Mouse (Mus musculus): ENCODE results near the gene Calml4. TPM values are rescaled to one million over a fixed set of nuclear protein-coding genes. Genes with fewer than 3 reads are reported as not detected.
"Not testable (repeated sequence)": the region's sequence is repeated elsewhere in the genome, so short reads cannot be mapped to it uniquely, and the experiment has no call there.

Gene Calml4
- total and polyA plus RNA-seq, 2 experiments from 2014 or later, result 1.7 to 20.5 TPM

DNA sequence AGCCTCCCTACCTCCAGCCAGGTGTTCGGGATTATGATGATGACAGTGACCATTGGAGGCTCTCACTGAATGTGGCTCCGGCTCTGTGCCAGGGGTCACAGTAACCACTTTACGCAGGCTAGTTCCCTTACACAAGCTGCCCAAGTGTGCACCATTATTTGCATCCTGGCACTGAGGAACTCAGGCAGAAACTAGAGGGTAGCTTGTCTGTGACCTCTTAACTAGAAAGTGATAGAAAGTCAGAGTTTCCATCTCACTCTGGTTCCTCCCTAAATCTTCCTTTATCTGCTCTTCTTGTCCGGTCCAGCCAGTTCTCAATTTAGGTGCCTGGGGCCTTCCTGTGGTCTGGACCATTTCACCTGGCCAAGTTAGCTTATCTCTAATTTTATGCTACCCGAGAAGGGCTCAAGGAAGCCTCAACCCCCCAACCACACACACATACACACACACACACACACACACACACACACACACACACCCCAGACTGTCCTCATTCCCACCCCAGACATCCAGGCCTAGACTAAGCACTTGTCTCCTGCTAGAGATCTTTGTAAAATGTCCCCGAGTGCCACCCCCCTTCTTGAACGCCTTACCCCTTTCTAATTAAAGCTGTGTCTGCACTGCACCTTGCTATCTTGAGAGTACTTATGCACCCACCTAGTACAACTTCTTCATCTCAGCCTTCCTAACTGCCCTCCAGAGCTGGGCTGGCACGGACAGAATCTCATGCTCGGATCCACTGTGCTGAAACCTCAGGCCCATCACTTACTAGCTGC, 41.4 kb upstream of the Calml4 start:
- no peak overlapping the region for H3K4me3 ChIP-seq (ENCODE audit: low read length)
- no peak for TF ChIP-seq CTCF (IDR thresholded peaks at IDR 0.05; ENCODE audit: low read depth)

DNA sequence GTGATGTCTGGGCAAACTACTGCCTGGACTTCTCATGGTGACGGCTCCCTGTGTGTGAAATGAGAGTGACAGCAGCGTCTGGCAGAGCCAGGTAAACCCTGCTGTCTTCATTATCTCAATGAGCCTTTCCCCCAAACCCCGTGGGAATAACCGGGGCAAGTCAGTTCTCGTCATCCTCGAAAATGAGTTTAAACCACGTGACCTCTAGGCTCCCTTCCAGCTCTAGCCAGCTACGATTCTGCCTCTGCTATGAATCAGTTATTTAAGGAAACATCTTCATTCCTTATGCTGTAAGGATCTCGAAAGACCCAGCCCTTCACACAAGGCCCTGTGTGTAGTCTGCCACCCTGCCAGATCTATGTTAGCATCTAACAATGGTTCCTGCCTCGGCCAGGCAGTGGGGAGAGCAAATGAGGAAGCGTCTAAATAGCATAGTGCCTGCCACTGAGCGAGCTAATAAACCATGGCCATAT, 40.7 kb upstream of the Calml4 start:
- ATAC-seq, result peak; percentile 40; the same call in 1 of the 2 replicates
- no peaks in the 10 kb centered on the region for H3K27me3 ChIP-seq (ENCODE audit: insufficient read depth, low read length)
- DNase-seq (ENCODE audit: low spot score), result peak; percentile 67

More for the DNA sequence above, 41.4 kb upstream of the Calml4 start:
- no peak overlapping the region for H3K4me2 ChIP-seq (ENCODE audit: low read depth, low read length)
- no peaks in the 10 kb centered on the region for H3K9me3 ChIP-seq (ENCODE audit: low read length)
- H3K9ac ChIP-seq (replicated peaks; ENCODE audit: low read length), result no peak overlapping the region
- no peaks in the 10 kb centered on the region for H3K36me3 ChIP-seq (ENCODE audit: insufficient read depth, low read length)
- H3K27me3 ChIP-seq (ENCODE audit: insufficient read depth, low read length), result no peaks in the 10 kb centered on the region
- DNase-seq (ENCODE audit: low spot score), result no peak
- WGBS, result 77% methylated on average over 9 of the region's 9 CpGs
- H3K27ac ChIP-seq, result no peak overlapping the region
- H3K4me1 ChIP-seq (ENCODE audit: insufficient read depth, low read length), result no peaks in the 10 kb centered on the region
- ATAC-seq, result 0 out of 2 replicates have a peak, but pooled peaks have one; percentile 21

DNA sequence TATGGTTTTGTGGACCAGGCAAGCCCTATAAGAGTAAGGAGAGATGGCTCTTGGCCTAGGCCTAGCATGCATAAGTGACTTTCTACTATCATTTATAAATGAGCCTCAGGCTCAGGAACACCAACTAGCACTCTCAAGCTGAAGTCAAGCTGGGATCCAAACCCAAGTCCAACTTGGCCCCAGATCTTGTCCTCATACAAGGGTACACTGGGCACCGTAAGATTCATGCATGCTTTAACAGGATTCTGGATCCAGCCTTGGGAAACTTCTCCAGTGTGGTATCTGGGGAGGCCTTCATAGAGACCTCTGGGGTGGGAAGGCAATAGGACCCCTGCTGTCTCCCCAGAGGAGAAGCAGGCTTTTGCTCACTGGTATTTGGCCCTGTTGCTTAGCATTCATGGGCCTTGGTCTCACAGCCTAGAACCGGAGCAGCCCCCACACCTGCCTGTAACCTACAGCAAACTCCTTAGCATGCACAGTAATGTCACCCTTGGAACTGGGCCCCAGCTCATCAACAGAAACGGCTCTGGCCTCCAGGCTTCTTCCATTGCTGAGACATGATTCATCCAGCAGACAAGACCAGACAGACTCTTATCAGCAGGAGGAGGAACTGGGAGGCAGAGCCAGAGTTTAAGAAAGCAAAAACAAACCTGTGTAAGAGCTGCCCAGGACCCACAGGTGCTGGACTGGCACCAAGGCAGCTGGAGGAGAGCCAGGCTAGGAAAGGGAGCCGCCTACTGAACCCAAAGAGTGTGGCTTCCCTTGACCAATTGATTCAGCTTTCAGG, 39.9 kb upstream of the Calml4 start:
- H3K4me2 ChIP-seq (ENCODE audit: low read depth, low read length), result no peak overlapping the region
- WGBS, result 59% methylated on average over 4 of the region's 4 CpGs
- ATAC-seq, result no peak
- no peaks in the 10 kb centered on the region for H3K9me3 ChIP-seq (ENCODE audit: low read length)
- no peak for TF ChIP-seq CTCF (IDR thresholded peaks at IDR 0.05; ENCODE audit: low read depth)
- no peaks in the 10 kb centered on the region for H3K36me3 ChIP-seq (ENCODE audit: insufficient read depth, low read length)
- H3K4me3 ChIP-seq (ENCODE audit: low read length), result no peak overlapping the region
- H3K4me1 ChIP-seq (ENCODE audit: insufficient read depth, low read length), result no peaks in the 10 kb centered on the region
- no peak for DNase-seq (ENCODE audit: low spot score)
- H3K27me3 ChIP-seq (ENCODE audit: insufficient read depth, low read length), result no peaks in the 10 kb centered on the region
- H3K27ac ChIP-seq, result no peak overlapping the region
- no peak overlapping the region for H3K9ac ChIP-seq (replicated peaks; ENCODE audit: low read length)

More for the DNA sequence above, 40.7 kb upstream of the Calml4 start:
- TF ChIP-seq CTCF (IDR thresholded peaks at IDR 0.05; ENCODE audit: low read depth), result no peak
- Histone ChIP-seq H3K9ac (replicated peaks; ENCODE audit: low read length) (no peak overlapping the region), H3K4me2 (ENCODE audit: low read depth, low read length) (no peak overlapping the region), H3K27ac (peak overlapping the region; percentile 8; the same call in 1 of the 2 replicates), H3K9me3 (ENCODE audit: low read length) (no peaks in the 10 kb centered on the region), H3K36me3 (ENCODE audit: insufficient read depth, low read length) (no peaks in the 10 kb centered on the region), H3K4me3 (ENCODE audit: low read length) (no peak overlapping the region), H3K4me1 (ENCODE audit: insufficient read depth, low read length) (no peaks in the 10 kb centered on the region)
- WGBS, result 36% methylated on average over 12 of the region's 12 CpGs

DNA sequence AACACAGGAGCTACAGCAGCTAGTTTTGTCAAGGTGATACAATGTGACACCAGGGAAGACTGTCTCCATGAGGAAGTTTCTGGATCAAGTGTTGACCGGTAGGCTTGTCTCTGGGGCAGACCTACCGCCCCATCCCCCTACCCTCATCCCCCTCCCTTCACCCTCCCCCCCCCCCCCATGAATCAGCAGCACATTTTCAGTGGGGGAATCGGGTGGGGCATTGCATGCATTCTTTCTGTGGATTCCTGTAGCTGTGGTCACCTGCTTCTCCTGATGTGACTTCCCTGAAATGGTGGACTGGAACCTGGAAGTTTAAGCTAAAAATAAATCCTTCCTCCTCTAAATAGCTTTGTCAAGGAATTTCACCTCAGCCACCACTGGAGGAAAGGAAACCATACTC, 38.4 kb upstream of the Calml4 start:
- Histone ChIP-seq H3K4me1 (ENCODE audit: insufficient read depth, low read length) (no peaks in the 10 kb centered on the region), H3K27ac (no peak overlapping the region), H3K27me3 (ENCODE audit: insufficient read depth, low read length) (no peaks in the 10 kb centered on the region), H3K4me2 (ENCODE audit: low read depth, low read length) (no peak overlapping the region), H3K36me3 (ENCODE audit: insufficient read depth, low read length) (no peaks in the 10 kb centered on the region), H3K9me3 (ENCODE audit: low read length) (no peaks in the 10 kb centered on the region), H3K4me3 (ENCODE audit: low read length) (no peak overlapping the region), H3K9ac (replicated peaks; ENCODE audit: low read length) (no peak overlapping the region)
- no peak for ATAC-seq
- TF ChIP-seq CTCF (IDR thresholded peaks at IDR 0.05; ENCODE audit: low read depth), result no peak
- no peak for DNase-seq (ENCODE audit: low spot score)
- 83% methylated on average over 3 of the region's 3 CpGs for WGBS

DNA sequence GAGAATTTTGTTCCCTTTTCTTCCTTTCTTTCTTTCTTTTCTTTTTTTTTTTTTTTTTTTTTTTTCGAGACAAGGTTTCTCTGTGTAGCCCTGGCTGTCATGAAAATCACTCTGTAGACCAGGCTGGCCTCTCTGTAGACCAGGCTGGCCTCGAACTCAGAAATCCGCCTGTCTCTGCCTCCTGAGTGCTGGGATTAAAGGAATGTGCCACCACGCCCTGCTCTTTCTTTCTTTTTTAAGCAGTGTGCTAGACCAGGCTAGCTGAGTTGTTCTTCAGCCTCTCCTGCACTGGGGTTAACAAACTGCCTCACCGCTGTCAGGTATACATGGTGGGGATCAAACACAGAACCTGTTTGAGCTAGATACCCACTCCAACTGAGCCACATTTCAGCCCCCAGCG, 38.0 kb upstream of the Calml4 start:
- not testable (repeated sequence) for H3K36me3 ChIP-seq (ENCODE audit: insufficient read depth, low read length); H3K9ac ChIP-seq (replicated peaks; ENCODE audit: low read length); H3K9me3 ChIP-seq (ENCODE audit: low read length); H3K27ac ChIP-seq; DNase-seq (ENCODE audit: low spot score); H3K4me3 ChIP-seq (ENCODE audit: low read length); H3K4me2 ChIP-seq (ENCODE audit: low read depth, low read length); H3K4me1 ChIP-seq (ENCODE audit: insufficient read depth, low read length); ATAC-seq; H3K27me3 ChIP-seq (ENCODE audit: insufficient read depth, low read length)
- WGBS, result 85% methylated on average over 6 of the region's 6 CpGs

DNA sequence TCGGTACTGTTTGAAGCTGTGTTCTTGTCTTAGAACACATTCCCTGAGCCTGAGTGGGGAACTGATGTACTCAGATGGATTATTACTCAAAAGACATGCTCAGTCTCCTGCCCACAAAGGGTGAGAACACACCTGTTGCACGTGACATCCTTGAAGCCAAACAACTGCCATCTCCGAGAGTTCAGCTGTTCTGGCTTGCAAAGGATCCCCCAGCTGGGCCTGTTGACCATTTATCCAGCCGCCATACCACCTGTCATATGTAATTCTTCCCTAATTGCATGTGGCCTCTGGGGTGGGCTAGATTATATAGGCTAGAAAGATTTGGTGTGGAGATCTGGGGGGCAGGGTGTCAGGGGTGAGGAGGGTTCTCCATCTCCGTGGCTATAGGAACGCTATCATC, 37.1 kb upstream of the Calml4 start:
- Histone ChIP-seq H3K27me3 (ENCODE audit: insufficient read depth, low read length) (no peaks in the 10 kb centered on the region), H3K4me2 (ENCODE audit: low read depth, low read length) (no peak overlapping the region), H3K27ac (no peak overlapping the region), H3K9ac (replicated peaks; ENCODE audit: low read length) (no peak overlapping the region), H3K9me3 (ENCODE audit: low read length) (no peaks in the 10 kb centered on the region), H3K36me3 (ENCODE audit: insufficient read depth, low read length) (no peaks in the 10 kb centered on the region), H3K4me1 (ENCODE audit: insufficient read depth, low read length) (no peaks in the 10 kb centered on the region), H3K4me3 (ENCODE audit: low read length) (no peak overlapping the region)
- ATAC-seq (no peak), DNase-seq (ENCODE audit: low spot score) (no peak)
- no peak for TF ChIP-seq CTCF (IDR thresholded peaks at IDR 0.05; ENCODE audit: low read depth)
- WGBS, result 85% methylated on average over 6 of the region's 6 CpGs
